Mouse (Mus musculus): Measurements from ENCODE around the gene Ccdc89.

DNA sequence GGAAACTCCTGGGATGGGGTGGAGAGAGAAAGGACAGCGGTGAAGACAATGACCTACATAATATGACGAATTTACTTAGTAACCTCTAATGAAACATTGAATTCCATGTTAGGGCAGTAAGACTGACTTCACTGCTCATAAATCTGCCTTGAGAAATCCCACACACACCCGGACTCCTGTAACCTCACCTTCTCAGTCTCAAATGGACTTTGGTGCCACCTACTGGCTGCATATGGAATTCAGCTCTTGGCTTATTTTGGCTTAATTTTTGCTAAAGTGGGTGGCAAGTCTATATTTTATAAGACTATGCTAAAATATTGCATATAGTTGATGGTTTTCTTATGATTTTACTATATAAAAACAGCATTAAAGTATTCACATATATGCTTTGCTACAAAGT, 16.4 kb upstream of the Ccdc89 start:
- TF ChIP-seq CTCF (IDR thresholded peaks at IDR 0.05; ENCODE audit: low read depth, low read length) (peak; percentile 60), POLR2A (IDR thresholded peaks at IDR 0.05; ENCODE audit: extremely low read depth, insufficient read depth, low read length) (no peak)

Data from liver, adult 2 months (tissue).